15 mouse cellular contexts compared by ENCODE assay signal in the genomic region with DNA sequence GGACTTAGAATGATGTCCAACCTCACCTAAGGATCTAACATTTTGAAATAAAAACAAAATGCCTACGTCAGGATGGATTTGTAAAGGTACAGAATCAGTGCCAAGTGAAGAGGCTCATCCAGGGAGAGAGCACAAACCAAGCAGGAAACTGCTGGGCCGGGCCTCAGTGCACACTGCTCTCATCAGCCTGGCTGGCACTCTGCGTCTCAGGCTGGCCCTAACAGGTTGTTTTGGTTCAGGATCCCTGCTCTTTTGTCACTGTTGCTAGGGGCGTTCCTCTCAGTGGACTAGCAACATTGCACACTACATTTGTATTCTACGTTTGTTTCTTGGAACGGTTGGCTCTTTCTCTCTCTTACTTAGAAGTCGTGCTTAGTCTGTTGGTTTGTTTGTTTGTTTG.
DNase-seq lines count a peak whose midpoint lies in the region; ATAC-seq and TF ChIP-seq lines count a peak whose summit lies in the region.
"Had no signal": no experiment of that assay in that cellular context is flagged by ENCODE, and none has a peak within 500 bp of the region (broad histone marks: within the 10 kb centered on the region; RNA-seq: fewer than 3 reads in every experiment).

No protein-coding gene starts in this region.

- ATAC-seq in neural tube, embryonic 14.5 days (ENCODE audit: low read depth): peak; percentile 70; the same call in 1 of the 2 replicates
- peak; percentile 32; the same call in 1 of the 2 replicates for ATAC-seq in stomach, postnatal 0 days (ENCODE audit: low FRiP score, low TSS enrichment)
- ATAC-seq in intestine, postnatal 0 days: no peak
- ATAC-seq: CD4-positive, CD25-positive, alpha-beta regulatory T cell, adult 4 months; intestine, embryonic 15.5 days had no signal

- no peak overlapping the region for H3K4me2 ChIP-seq in neural tube, embryonic 14.5 days (ENCODE audit: low read depth, low read length)
- H3K4me2 ChIP-seq in stomach, postnatal 0 days (replicated peaks; ENCODE audit: low read depth): no peak overlapping the region
- no peak overlapping the region for H3K4me2 ChIP-seq in intestine, postnatal 0 days (replicated peaks; ENCODE audit: low read depth)
- H3K4me2 ChIP-seq: embryonic facial prominence, embryonic 12.5 days; intestine, embryonic 15.5 days; liver, embryonic 13.5 days had no signal

- peak in 1 of 2 experiments; percentile 65 for DNase-seq in layer of hippocampus, adult 2 months (ENCODE audit: low spot score in 2 of 2)
- no peak for DNase-seq in layer of hippocampus, postnatal 25 days (ENCODE audit: extremely low spot score in 1 of 2, low spot score in 1 of 2)
- DNase-seq in neural tube, embryonic 10.5 days (ENCODE audit: extremely low spot score, low spot score): no peak
- DNase-seq in gonadal fat pad, adult 2 months (ENCODE audit: low read depth): peak; percentile 63
- no peak for DNase-seq in stomach, postnatal 0 days (ENCODE audit: low spot score)
- DNase-seq: cerebellum, postnatal 14 days; gastrocnemius, postnatal 36 days; kidney, postnatal 14 days; liver, embryonic 13.5 days had no signal

- no peak for TF ChIP-seq CTCF in layer of hippocampus, adult 2 months (conservative IDR thresholded peaks at IDR 0.05)
- TF ChIP-seq CTCF in stomach, postnatal 0 days (IDR thresholded peaks at IDR 0.05; ENCODE audit: low read depth): no peak
- no peak for TF ChIP-seq CTCF in intestine, postnatal 0 days (IDR thresholded peaks at IDR 0.05; ENCODE audit: low read depth)

- H3K4me3 ChIP-seq in layer of hippocampus, adult 2 months: no peak overlapping the region
- H3K4me3 ChIP-seq in neural tube, embryonic 14.5 days (ENCODE audit: low read depth, low read length): no peak overlapping the region
- no peak overlapping the region for H3K4me3 ChIP-seq in stomach, postnatal 0 days (ENCODE audit: low read depth, low read length)
- H3K4me3 ChIP-seq in intestine, postnatal 0 days (ENCODE audit: low read depth, low read length): no peak overlapping the region
- H3K4me3 ChIP-seq: embryonic facial prominence, embryonic 12.5 days; intestine, embryonic 15.5 days; liver, embryonic 13.5 days; myocyte had no signal

- no peaks in the 10 kb centered on the region for H3K4me1 ChIP-seq in neural tube, embryonic 14.5 days (ENCODE audit: control insufficient read depth, insufficient read depth, low read length)
- H3K4me1 ChIP-seq in stomach, postnatal 0 days (replicated peaks; ENCODE audit: control insufficient read depth, insufficient read depth): 0 out of 2 replicates have a peak, but pooled peaks cover 3% of the 10 kb centered on the region
- H3K4me1 ChIP-seq in intestine, postnatal 0 days (replicated peaks; ENCODE audit: control insufficient read depth, insufficient read depth, low read length): no peaks in the 10 kb centered on the region
- H3K4me1 ChIP-seq: intestine, embryonic 15.5 days; liver, embryonic 13.5 days had no signal

- no peak overlapping the region for H3K9ac ChIP-seq in neural tube, embryonic 14.5 days (replicated peaks; ENCODE audit: low read depth, low read length)
- no peak overlapping the region for H3K9ac ChIP-seq in stomach, postnatal 0 days (ENCODE audit: low read length)
- H3K9ac ChIP-seq in intestine, postnatal 0 days (ENCODE audit: low read depth, low read length): no peak overlapping the region
- H3K9ac ChIP-seq: embryonic facial prominence, embryonic 12.5 days; intestine, embryonic 15.5 days; liver, embryonic 13.5 days had no signal

- no peak for TF ChIP-seq EP300 in stomach, postnatal 0 days (optimal IDR thresholded peaks at IDR 0.05)

- peak overlapping the region; percentile 76 for H3K27ac ChIP-seq in layer of hippocampus, adult 2 months
- no peak overlapping the region for H3K27ac ChIP-seq in neural tube, embryonic 14.5 days (ENCODE audit: low read depth, low read length)
- no peak overlapping the region for H3K27ac ChIP-seq in stomach, postnatal 0 days (replicated peaks)
- H3K27ac ChIP-seq in intestine, postnatal 0 days (ENCODE audit: low read depth, low read length): no peak overlapping the region
- H3K27ac ChIP-seq: embryonic facial prominence, embryonic 12.5 days; intestine, embryonic 15.5 days; liver, embryonic 13.5 days had no signal

- H3K27me3 ChIP-seq in neural tube, embryonic 14.5 days (ENCODE audit: control insufficient read depth, insufficient read depth, low read length): no peaks in the 10 kb centered on the region
- no peaks in the 10 kb centered on the region for H3K27me3 ChIP-seq in stomach, postnatal 0 days (ENCODE audit: control insufficient read depth, insufficient read depth, low read length)
- H3K27me3 ChIP-seq in intestine, postnatal 0 days (replicated peaks; ENCODE audit: control insufficient read depth, insufficient read depth, low read length): no peaks in the 10 kb centered on the region
- H3K27me3 ChIP-seq: embryonic facial prominence, embryonic 12.5 days; intestine, embryonic 15.5 days; liver, embryonic 13.5 days had no signal

- no peaks in the 10 kb centered on the region for H3K36me3 ChIP-seq in neural tube, embryonic 14.5 days (ENCODE audit: control insufficient read depth, insufficient read depth, low read length)
- no peaks in the 10 kb centered on the region for H3K36me3 ChIP-seq in stomach, postnatal 0 days (ENCODE audit: control insufficient read depth, insufficient read depth, low read length)
- H3K36me3 ChIP-seq in intestine, postnatal 0 days (ENCODE audit: control insufficient read depth, insufficient read depth): no peaks in the 10 kb centered on the region
- H3K36me3 ChIP-seq: embryonic facial prominence, embryonic 12.5 days; intestine, embryonic 15.5 days; liver, embryonic 13.5 days had no signal

- WGBS in neural tube, embryonic 14.5 days: 49% methylated on average over 7 of the region's 7 CpGs
- 61% methylated on average over 7 of the region's 7 CpGs for WGBS in stomach, postnatal 0 days
- WGBS in intestine, postnatal 0 days: 82% methylated on average over 7 of the region's 7 CpGs

- H3K9me3 ChIP-seq in neural tube, embryonic 14.5 days (ENCODE audit: control insufficient read depth, low read length): no peaks in the 10 kb centered on the region
- no peaks in the 10 kb centered on the region for H3K9me3 ChIP-seq in stomach, postnatal 0 days (ENCODE audit: control insufficient read depth, low read length)
- H3K9me3 ChIP-seq in intestine, postnatal 0 days (ENCODE audit: control insufficient read depth): no peaks in the 10 kb centered on the region
- H3K9me3 ChIP-seq: embryonic facial prominence, embryonic 12.5 days; intestine, embryonic 15.5 days; liver, embryonic 13.5 days had no signal
